Mouse (Mus musculus): ENCODE measurements around the gene Gm10696. TPM values are rescaled to one million over a fixed set of nuclear protein-coding genes. Genes with fewer than 3 reads are reported as not detected.

Gm10696 gene
- not detected for polyA plus RNA-seq (2015; fragmentation: Illumina TruSeq; extraction: RNeasy Lipid Tissue Mini Kit (QIAGEN cat#74804); ENCODE audit: insufficient read depth, low replicate concordance)

GRCm38 (mm10) chr3:94178093-94178492, at the start of gene Gm10696:
TSS of gene Gm10696 (minus strand) at chr3:94178193.

GRCm38 (mm10) chr3:94196414-94196813, 18.4 kb upstream of the Gm10696 start, which contains the start of gene Gm5286:
TSS of gene Gm5286 (plus strand) at chr3:94196714.

Other genes starting within 250 kb of the Gm10696 start
- gene Gm9117, start 234.7 kb downstream of the Gm10696 start, polyA plus RNA-seq (2015; fragmentation: Illumina TruSeq; extraction: RNeasy Lipid Tissue Mini Kit (QIAGEN cat#74804); ENCODE audit: insufficient read depth, low replicate concordance): not detected
- gene Tdpoz5, start 216.9 kb downstream of the Gm10696 start, polyA plus RNA-seq (2015; fragmentation: Illumina TruSeq; extraction: RNeasy Lipid Tissue Mini Kit (QIAGEN cat#74804); ENCODE audit: insufficient read depth, low replicate concordance): not detected
- gene Gm9125, start 123.3 kb downstream of the Gm10696 start, polyA plus RNA-seq (2015; fragmentation: Illumina TruSeq; extraction: RNeasy Lipid Tissue Mini Kit (QIAGEN cat#74804); ENCODE audit: insufficient read depth, low replicate concordance): not detected
- gene Gm10697, start 105.5 kb downstream of the Gm10696 start, polyA plus RNA-seq (2015; fragmentation: Illumina TruSeq; extraction: RNeasy Lipid Tissue Mini Kit (QIAGEN cat#74804); ENCODE audit: insufficient read depth, low replicate concordance): not detected
- not detected for gene Gm5286, start 18.5 kb upstream of the Gm10696 start, polyA plus RNA-seq (2015; fragmentation: Illumina TruSeq; extraction: RNeasy Lipid Tissue Mini Kit (QIAGEN cat#74804); ENCODE audit: insufficient read depth, low replicate concordance)
- gene Gm4778, start 85.8 kb upstream of the Gm10696 start, polyA plus RNA-seq (2015; fragmentation: Illumina TruSeq; extraction: RNeasy Lipid Tissue Mini Kit (QIAGEN cat#74804); ENCODE audit: insufficient read depth, low replicate concordance): not detected
- 6.1 TPM for gene Them4, start 131.9 kb upstream of the Gm10696 start, polyA plus RNA-seq (2015; fragmentation: Illumina TruSeq; extraction: RNeasy Lipid Tissue Mini Kit (QIAGEN cat#74804); ENCODE audit: insufficient read depth, low replicate concordance)
- not detected for gene Them5, start 163.9 kb upstream of the Gm10696 start, polyA plus RNA-seq (2015; fragmentation: Illumina TruSeq; extraction: RNeasy Lipid Tissue Mini Kit (QIAGEN cat#74804); ENCODE audit: insufficient read depth, low replicate concordance)
- not detected for gene C2cd4d, start 184.2 kb upstream of the Gm10696 start, polyA plus RNA-seq (2015; fragmentation: Illumina TruSeq; extraction: RNeasy Lipid Tissue Mini Kit (QIAGEN cat#74804); ENCODE audit: insufficient read depth, low replicate concordance)
- 1.4 TPM for gene Rorc, start 194.6 kb upstream of the Gm10696 start, polyA plus RNA-seq (2015; fragmentation: Illumina TruSeq; extraction: RNeasy Lipid Tissue Mini Kit (QIAGEN cat#74804); ENCODE audit: insufficient read depth, low replicate concordance)
- gene Lingo4, start 220.3 kb upstream of the Gm10696 start, polyA plus RNA-seq (2015; fragmentation: Illumina TruSeq; extraction: RNeasy Lipid Tissue Mini Kit (QIAGEN cat#74804); ENCODE audit: insufficient read depth, low replicate concordance): 0.23 TPM
- gene Tdrkh, start 235.1 kb upstream of the Gm10696 start, polyA plus RNA-seq (2015; fragmentation: Illumina TruSeq; extraction: RNeasy Lipid Tissue Mini Kit (QIAGEN cat#74804); ENCODE audit: insufficient read depth, low replicate concordance): 6.1 TPM

All from spleen, adult 10 weeks (tissue).